Mouse (Mus musculus): ENCODE results near the gene Fam43b.
A peak's percentile ranks its signal among the peaks of the same experiment; 100 is the strongest.

The Fam43b gene

GRCm38 (mm10) chr4:138352692-138353091 is 43.6 kb downstream of the Fam43b start:
- DNase-seq (ENCODE audit: low spot score in 2 of 2), result no peak

- no peak for DNase-seq (ENCODE audit: low spot score in 2 of 2)
Measured at GRCm38 (mm10) chr4:138351821-138352220, 44.5 kb downstream of the Fam43b start.

GRCm38 (mm10) chr4:138348716-138349115 is 47.6 kb downstream of the Fam43b start:
- no peak for DNase-seq (ENCODE audit: low spot score in 2 of 2)

DNA sequence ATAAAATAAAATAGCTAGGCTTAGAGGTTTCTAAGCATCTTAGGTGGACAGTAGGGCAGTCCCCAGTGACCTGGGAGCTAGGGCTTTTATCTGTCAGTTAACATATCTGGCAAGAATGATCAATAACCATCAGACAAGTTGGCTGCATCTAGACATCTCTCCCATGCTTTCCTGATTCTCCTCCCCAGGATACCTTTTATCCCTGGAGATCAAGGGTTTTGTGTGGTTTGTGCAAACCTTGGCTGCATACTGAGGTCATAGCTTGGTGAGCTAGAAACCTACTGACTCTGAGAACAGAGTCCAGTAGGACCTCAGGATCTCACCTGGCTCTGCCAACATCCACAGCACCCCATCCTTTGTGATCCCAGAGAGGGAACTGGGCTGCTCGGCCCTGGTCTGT is 49.0 kb downstream of the Fam43b start:
- DNase-seq (ENCODE audit: low spot score in 2 of 2), result no peak

DNA sequence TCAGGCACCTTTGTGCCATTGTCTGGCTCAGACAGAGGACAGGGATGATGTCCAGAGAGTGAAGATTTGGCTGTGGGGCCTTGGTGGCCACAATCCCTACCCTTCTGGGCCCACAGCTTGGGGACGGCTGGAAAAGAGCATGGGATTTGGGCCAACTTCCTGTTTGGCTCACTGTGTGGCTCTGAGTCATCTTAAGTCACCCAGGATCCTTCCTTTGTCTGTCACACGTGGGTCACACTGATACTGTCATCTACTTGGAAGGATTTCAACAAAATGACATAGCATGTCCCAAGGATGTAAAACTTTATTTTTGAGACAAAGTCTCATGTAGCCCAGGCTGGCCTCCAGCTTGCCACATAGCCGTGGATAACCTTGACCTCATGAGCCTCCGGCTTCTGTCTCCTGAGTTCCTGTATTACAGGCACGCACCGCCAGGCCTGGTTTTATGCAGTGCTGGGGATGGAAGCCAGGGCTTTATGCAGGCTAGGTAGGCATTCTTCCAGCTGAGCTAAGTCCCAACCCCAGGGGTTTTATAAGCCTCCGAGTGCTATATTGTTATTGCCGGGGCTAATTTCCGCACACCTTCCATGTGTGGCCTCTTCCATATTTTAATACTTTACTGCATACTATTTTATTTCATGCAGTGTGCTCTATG is 51.3 kb downstream of the Fam43b start:
- peak; percentile 49 to 64 for DNase-seq (ENCODE audit: low spot score in 2 of 2)

Data from heart, adult 9 months (tissue).